Mouse (Mus musculus) CD8-positive naive resting alpha-beta T cell, adult 57 days (primary cell): ENCODE measurements around the gene Lcorl. TPM values are rescaled to one million over a fixed set of nuclear protein-coding genes. Genes with fewer than 3 reads are reported as not detected.

Experiments
- total RNA-seq: library from RNA; stranded (reverse); gene quantifications from one replicate; pipeline ENCODE4 v1.2.4, GENCODE M21; 2023

The Lcorl gene
- 25.4 TPM for total RNA-seq

GRCm38 (mm10) chr5:45857254-45858011 is at the start of gene Lcorl:
Gene Lcorl (minus strand): TSS chr5:45857615.

GRCm38 (mm10) chr5:45669598-45670279 is 187.7 kb downstream of the Lcorl start, which contains the start of gene Ncapg:
Gene Ncapg (plus strand): TSS chr5:45669919.

Other genes with a start within 250 kb of the Lcorl start
- not detected for gene Fam184b, start 218.0 kb downstream of the Lcorl start, total RNA-seq
- not detected for gene Ncapg, start 187.7 kb downstream of the Lcorl start, total RNA-seq